Mouse (Mus musculus) brain, embryonic 14.5 days (tissue): Measurements from ENCODE around the gene Hist1h2ag.

Experiments
- CTCF ChIP-seq: fragments of 200-500 bp; IDR thresholded peaks from 2 replicates; pipeline ENCODE4 v1.5.1; 2012; ENCODE audit warnings: inconsistent platforms, mild to moderate bottlenecking, moderate library complexity, borderline replicate concordance; ENCODE audit not compliant: insufficient read depth, insufficient read length; ENCODE audit errors: extremely low read depth
- POLR2A ChIP-seq: fragments of 200-500 bp; IDR thresholded peaks from 2 replicates; pipeline ENCODE4 v1.6.1; 2012; ENCODE audit warnings: mild to moderate bottlenecking, inconsistent platforms, borderline replicate concordance; ENCODE audit not compliant: poor library complexity, insufficient read depth, insufficient read length, severe bottlenecking; ENCODE audit errors: extremely low read depth

- no peak for TF ChIP-seq POLR2A
- no peak for TF ChIP-seq CTCF
Measured at GRCm38 (mm10) chr13:22001823-22002222, 40.9 kb downstream of the Hist1h2ag start.
